Mouse (Mus musculus) lung, postnatal 36 days (tissue): ENCODE data around the gene Card9.
A peak's percentile ranks its signal among the peaks of the same experiment; 100 is the strongest.

Experiments used
- DNase-seq: peaks from one replicate; pipeline ENCODE4 v3.0.0; 2022; ENCODE audit warnings: mixed read lengths

Gene Card9

DNA sequence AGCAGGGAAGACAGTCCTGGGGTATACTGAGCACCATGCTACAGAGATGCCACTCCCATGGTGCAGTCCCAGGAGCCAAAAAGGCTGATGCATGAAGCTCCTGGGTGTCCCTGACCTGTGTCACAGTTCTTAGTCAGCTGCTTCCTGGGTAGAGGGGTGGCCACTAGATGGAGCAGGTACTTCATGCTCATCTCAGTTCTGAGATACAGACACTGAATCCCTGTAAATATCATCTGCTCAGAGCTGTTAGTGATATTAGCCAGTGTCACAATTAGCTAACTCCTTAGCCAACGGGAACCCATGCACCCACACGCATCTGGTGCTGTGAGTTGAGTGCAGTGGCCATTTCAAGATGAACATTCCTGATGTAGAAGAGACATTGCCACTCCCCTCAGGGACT lies 35.8 kb downstream of the Card9 start:
- DNase-seq: peak; percentile 65

DNA sequence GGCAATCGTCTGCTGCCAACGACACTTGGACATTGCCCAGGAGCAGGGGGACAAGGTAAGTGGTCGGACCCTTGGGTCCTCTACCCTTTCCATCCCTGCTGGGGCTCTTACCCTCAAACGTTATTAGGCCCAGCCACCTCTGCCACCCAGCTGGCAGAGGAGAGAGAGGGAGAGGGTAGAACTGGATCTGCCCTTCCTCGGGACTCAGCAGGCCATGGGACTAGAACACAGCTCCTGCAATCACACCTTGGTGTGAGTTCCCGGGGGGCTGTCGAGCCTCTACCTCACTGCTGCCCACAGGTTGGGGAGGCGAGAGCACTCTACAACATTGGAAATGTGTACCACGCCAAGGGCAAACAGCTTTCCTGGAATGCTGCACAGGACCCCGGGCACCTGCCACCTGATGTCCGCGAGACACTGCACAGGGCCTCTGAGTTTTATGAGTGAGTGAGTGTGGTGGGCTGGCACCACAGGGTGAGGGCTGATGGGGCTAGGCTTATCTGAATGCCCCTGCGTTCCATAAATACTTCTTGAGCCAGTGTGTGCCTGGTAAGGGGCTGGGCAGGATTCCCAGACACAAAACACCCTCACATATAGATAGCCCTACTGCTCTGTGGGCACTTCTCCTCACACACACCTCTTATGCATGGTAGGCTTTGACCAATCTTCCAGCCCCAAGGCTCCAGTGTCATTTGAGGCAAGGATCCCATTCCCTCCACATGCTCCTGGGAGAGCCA lies 37.0 kb downstream of the Card9 start:
- no peak for DNase-seq

DNA sequence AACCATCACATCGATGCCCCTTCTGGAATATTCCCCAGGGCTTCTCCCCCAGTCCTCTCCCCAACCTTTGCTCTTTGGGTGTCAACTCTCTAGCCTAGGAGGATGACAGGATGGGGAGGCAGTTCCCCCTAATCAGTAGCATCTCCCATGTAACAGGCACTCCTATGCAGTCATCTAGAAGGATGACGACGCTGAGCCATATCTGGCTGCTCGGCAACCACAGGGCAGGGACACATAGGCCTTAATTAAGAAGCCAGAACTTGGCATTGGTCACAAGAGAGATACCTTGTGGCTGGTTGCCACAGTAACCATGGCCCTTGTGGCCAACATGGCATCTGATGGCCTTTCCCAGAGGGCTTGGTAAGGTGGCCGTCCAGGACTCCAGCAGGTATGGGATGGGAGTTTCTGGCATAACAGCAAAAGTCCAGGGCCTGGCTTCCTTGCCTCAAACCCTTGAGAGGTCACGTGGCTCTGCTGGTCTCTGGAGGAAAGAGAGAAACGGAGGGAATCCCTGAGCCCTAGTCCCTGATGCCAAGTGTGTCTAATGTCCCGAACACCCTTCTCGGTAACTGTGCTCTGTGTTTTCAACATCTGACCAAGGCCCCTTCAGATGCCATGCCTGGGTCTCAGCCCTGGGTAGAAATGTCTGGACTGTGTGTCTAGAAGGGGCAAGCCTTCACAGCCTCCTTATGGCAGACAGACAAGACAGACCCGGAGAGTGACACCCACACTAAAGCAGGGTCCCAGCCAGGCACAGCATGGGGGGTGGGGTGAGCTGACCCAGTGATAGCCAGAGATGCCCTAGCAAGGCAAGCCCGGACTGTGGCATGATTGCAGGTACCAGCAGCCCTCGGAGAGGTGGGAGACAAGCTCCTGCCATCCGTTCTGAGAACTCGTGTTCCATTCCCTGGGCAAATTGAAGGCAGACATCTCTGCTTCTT lies 40.2 kb downstream of the Card9 start:
- DNase-seq: no peak

DNA sequence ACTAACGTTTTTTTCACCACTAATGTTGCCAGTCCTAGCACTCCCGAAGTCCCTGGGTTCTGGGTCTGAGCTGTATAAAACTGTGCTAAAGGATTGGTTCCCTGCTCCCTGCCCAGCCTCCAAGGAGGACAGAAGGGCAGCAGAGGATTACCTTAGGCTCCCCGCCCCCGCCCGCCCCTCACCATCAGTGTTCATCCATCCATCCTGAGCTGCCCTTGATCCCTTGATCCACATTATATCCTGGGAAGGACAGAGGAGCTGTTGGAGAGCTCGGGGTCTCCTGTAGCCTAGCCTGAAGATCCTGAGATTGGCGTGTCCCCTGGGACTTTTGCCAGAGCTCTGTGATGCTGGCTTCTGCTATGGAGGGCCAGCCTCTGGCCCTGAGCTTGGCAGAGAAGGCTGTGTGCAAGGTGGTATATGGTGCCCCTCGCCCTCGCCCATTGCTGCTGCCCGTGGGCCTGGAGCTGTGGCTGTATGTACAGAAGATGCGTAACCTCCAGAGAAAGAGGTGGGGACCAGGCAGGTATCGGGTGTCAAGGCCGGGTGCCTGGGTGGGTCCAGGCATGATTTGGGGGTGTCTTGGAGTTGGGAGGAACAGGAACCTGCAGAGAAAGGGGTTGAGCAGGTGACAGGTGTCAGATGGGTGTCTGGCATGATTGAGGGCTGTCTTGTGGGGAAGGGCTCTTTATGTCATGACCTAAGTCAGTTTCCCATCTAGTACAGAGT lies 41.0 kb downstream of the Card9 start:
- no peak for DNase-seq

DNA sequence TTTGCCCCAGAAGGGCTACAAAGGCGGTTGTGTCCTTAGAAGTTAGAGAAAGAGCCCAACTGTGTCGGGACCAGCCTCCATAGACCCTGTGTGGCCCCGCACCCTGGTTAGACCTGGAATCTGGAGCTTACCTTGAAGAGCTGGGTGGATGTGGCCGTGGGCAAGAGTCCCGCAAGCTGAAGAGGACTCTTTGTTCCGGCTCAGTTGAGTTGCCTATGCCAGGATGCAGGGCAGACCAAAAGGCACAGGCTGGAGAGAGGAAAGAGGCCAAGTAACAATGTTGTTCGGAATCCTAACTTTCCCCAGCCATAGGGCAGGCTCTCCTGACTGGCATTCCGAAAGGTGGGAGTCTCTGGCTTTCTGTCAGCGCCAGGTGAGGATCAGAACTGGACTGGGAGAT lies 41.6 kb downstream of the Card9 start:
- no peak for DNase-seq

DNA sequence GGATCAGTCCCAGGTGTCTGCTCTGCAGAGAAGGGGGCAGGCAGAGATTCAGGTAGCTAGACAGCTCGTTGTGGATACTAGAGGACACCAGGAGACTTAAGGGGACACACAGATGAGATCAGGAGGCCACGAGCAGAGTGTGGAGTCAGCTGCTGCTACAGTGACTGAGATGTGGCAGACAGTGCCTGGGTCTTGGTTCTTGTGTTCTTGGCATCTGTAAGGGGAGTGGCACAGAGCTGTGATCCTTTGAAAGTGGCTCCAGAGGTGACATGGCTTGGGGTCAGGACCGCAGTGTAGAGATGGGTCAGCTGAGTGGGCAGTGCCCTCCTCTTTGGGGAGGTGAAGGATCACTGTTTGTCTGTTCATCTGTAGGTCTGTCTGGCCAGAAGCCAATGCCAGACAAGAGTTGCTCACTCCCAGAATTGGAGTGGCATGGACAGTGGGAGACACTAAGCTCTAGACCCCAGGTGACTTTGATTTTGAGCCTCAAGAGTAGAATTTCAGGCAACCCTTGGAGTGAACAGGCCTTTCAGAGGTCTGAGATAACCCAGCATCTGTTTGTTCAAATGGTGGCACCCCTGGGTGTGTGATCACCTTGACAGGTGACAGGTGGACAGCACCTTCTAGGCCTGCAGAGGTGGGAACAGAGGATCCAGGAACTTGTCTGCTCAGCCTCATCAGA lies 42.6 kb downstream of the Card9 start:
- no peak for DNase-seq

DNA sequence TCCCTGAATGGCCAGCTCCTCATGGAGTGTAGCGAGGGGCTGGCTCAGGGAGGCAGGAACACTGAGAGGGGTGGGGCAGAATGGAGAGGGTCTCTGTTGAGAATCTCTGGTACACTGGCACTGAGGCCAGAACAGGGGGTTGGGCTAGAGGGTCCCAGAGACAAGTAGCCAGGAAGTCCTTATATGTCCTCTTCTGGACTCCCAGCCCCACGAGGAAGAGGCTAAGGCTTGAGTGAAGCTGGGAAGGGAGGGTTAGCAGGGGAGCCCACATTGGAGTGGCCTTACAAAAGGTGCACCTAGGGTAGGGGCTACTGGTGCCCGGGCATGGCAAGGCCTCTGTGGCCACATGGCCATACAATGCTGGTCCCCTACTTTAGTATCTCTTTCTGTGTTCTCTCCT lies 43.3 kb downstream of the Card9 start:
- DNase-seq: no peak

DNA sequence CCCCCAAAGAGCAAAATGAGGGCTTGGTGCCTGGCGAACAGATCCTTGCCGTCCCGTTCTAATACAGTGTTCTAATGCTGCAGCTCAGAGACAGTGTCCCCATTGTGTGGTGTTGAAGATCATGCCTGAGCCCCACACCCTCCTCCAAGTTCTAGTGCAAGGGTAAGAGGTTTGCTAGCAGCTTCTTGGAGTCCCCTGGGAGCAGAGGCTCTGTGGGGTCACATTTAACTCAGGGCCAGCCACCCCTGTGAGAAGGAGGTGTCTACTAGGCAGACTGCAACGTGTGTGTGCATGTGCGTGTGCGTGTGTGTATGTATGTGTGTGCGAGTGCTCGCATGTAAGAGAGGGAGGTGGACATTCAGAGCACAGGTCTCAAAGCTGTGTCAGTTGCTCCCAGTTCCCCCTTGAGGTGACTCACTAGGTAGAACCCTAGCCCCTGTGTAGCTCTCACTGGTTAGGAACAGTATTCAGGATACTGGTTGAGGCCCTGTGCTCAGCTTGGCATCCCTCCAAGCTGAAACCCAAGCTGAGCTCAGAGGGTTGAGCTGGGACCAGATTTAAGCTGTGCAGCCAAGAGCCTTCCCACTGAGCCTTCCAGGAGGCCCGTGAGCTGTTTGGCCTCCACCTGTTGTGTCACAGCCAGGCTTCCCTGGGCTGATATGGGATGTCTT lies 44.0 kb downstream of the Card9 start:
- DNase-seq: no peak

DNA sequence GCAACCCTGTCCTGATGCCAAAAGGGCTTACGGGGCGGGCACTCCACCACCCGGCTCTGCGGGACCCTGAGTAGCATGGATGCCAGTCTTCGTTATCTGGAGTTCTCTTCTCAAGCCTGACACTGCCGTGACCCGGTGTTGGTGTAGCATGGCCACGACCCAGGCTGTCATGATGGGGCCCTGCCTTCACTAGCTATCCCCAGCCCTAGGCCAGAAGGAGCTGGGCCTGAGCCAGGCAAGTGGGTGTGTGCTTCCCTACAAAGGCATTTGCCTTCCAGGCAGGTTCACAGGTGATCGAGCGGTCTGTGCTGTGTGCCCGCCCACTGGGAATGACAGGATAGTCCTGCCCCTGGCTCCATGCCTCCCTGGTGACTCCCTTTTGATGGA lies 44.8 kb downstream of the Card9 start:
- peak; percentile 69 for DNase-seq

DNA sequence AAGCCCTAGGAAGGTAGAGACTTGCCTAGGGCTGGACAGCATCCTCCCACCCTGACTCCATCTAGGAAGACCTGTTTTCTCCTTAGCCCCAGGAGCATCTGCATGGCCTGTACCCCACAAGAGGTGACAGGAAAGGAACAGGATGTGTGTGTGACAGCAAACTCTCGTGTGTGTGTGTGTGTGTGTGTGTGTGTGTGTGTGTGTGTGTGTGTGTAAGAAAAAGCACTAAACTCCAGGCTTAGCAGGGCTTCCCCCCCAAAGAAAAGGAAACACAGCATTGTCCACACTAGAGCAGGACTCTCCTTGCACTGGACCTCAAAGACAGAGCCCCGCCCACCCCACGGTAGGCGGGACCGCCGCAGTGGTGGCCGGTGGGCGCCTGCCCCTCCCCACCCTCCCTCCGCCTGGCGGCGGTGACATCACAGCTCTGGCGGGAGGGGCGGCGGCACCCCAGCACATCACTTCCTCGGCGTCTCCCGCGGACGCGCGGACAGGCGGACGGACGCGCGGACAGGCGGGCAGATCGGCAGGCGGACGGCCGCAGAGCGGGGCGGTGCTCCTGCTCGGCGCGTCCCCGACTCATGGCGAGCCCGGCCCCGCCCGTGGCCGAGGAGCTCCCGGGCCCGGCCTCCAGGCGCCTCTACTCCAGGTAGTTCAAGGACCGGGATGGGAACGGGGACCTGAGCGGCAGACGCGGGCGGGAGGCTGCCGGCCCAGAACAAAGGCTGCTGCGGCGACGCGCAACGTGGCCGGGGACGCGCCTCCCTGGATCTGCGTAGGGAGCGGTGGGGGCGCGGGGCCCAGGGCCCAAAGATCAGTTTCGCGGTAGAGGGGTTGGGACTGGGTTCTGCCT lies 45.4 kb downstream of the Card9 start, which contains the start of gene Gpsm1:
Gpsm1 (plus strand) TSS at position 444 of the 853 bp plus-strand sequence.
- peak; percentile 91 for DNase-seq

DNA sequence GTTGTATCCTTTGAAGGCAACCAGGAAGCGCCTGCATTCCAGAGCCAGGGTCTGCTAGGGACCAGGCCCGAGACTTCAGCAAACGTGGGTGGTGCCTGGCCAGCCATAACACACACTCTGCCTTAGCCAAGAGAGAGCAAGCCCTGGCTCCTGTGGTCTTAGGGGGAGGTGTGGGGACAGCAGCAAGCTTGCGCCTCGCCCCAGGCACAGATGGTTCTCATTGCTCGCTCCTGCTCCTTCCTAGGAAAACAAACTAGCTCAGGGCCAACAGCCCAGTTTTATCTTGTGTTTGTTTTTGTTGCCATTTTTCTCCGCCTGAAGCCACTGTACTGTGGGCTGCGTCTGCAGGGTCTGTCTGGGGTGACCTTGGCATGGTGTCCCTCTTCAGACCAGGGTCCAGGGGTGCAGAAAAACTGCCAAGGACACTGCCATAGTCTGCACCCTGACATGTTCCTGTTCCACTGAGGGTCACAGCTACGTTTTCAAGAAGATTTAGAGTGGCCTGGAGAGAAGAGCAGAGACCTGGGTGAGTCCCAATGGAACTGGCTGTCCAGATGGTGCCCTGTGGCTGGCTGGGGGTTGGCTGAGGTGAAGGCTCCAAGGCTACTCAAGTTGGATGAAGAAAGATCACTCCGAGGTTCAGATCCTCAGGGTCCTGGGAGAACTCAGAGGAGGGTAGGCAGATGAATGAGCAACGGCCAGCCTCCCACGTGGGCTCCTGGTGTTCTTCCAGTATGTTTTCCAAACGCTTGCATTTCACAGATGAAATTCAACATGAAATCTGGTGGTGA lies 46.2 kb downstream of the Card9 start:
- peak; percentile 76 for DNase-seq

DNA sequence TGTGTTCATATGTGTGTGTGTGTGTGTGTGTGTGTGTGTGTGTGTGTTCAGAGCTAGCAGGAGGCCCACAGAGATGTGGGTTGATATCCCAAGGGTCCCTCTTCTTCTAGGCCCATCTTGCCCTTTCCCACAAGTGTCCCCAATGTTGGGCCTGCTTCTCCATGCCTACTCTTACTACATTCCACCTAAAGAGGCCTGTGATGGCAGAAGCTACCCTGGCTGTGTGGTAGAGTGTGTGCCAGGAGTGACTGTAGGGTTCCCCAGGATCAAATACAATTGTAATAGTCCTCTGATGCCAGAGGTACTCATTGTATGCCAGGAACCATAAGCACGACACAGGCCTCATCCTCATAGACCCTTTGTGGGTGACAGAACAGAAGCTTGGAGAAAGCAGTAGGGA lies 47.3 kb downstream of the Card9 start:
- DNase-seq: no peak

DNA sequence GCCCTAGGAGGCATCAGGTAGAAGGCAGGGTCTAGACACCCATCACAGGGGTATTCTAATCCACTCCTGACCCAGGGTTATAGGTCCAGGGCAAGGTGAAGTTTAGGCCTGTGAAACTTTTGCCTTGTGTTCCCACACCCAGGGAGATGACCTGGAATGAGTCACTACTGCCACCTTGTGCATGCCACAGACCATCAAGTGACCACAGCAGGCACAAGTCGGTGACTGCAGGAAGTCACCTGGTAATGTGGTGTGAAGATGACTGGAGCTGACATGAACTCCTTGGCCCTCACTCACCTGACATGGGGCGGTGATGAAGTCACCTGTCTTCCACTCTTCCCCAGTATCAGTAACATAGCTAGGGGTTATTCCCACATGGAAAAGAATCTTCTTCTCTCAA lies 47.9 kb downstream of the Card9 start:
- no peak for DNase-seq

DNA sequence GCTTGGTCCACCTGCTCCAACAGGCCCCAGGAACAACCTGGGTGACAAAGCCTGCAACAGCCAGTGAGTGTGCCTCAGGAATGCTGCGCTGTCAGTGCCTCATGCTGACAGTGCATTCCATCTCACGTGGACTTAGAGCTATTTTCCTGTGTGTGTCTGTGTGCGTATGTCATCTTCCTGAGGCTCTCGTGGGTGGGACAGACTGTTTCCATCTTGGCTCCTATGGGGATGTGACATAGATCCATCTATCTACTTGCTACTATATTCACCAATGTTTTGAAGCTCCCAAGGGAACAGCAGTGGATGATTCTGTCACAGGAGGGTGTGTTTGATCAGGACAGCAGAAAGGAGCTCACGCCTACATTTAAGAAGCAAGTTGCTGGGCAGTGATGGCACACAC lies 48.8 kb downstream of the Card9 start:
- DNase-seq: no peak

DNA sequence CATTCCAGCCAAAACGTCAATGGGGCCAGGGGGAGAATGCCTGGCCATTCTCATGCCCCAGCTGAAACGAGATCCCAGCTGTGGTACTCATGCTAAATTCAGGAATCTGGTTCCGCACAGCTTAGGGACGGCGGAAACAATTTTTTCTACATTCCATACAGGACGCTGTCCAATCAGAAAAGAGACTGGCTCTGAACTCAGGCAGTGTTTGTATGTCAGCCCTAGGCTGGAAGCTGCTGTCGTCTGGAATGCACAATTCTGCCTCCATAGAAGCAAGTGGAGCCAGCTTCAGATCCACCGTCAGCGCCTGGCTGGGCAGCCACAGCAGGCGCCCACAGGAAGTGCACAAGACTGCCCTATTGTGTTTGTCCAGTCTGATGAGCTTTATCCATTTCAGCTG lies 51.0 kb downstream of the Card9 start:
- peak; percentile 61 for DNase-seq

DNA sequence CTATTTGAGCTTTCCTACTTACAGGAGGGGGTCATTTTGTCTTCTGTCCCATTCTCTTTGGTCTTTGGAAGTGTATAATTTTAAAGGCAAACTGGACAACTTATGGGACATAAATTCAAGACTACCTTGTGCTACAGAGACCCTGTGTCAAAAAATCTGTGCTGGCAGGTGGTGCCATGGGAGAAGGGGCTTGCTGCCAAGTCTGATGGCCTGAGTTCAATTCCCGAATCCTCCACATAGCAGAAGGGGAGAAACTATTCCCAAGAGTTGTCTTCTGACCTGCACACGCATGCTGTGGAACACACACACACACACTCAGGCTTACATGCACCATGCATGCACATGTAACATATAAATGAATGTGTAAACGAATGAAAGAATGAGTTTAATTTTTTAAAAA lies 54.0 kb downstream of the Card9 start:
- no peak for DNase-seq

DNA sequence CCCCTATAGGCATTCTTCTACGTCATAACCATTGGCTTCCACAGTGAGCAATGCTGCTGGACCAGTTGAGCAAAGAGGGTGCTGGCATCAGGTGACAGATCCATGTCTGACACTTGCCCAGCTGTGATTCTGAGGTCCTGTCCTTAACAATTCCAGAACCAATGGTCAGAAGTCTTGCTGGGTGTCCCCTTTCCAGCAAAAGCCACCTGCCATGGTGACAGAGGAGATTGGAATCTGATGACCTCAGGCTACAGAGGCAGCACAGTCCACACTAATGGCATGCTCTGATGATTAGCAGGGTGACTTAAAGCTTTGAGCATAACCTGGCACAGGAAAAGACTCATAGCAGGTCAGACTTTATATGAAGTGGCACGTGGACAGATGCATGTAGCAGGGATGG lies 55.2 kb downstream of the Card9 start:
- no peak for DNase-seq

DNA sequence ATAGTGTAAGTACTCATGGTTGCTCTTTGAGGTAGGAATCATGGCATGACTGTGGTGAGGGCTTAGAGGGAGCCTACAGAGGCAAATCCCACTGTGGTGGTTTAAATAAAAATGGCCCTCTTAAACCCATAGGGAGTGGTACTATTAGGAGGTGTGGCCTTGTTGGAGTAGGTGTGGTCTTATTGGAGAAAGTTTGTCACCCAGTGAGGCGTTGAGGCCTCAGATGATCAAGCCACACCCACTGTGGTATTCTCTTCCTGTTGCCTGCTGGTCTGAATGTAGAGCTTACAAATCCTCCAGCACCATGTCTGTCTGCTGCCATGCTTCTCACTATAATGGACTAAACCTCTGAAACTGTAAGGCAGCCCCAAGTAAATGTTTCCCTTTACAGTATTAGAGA lies 56.0 kb downstream of the Card9 start:
- no peak for DNase-seq
